Mouse (Mus musculus) olfactory bulb, adult 2 months (tissue): ENCODE measurements around the gene AL732309.1.

Experiments used
- CTCF ChIP-seq: fragments of 200-500 bp; IDR thresholded peaks from 2 replicates; pipeline ENCODE4 v1.5.1; 2012; ENCODE audit warnings: low read depth, mild to moderate bottlenecking, low read length, moderate library complexity; ENCODE audit not compliant: insufficient read depth
- POLR2A ChIP-seq: fragments of 200-500 bp; IDR thresholded peaks from 2 replicates; pipeline ENCODE4 v1.6.1; 2012; ENCODE audit warnings: mild to moderate bottlenecking, low read depth, low read length, moderate library complexity; ENCODE audit not compliant: insufficient read depth

DNA sequence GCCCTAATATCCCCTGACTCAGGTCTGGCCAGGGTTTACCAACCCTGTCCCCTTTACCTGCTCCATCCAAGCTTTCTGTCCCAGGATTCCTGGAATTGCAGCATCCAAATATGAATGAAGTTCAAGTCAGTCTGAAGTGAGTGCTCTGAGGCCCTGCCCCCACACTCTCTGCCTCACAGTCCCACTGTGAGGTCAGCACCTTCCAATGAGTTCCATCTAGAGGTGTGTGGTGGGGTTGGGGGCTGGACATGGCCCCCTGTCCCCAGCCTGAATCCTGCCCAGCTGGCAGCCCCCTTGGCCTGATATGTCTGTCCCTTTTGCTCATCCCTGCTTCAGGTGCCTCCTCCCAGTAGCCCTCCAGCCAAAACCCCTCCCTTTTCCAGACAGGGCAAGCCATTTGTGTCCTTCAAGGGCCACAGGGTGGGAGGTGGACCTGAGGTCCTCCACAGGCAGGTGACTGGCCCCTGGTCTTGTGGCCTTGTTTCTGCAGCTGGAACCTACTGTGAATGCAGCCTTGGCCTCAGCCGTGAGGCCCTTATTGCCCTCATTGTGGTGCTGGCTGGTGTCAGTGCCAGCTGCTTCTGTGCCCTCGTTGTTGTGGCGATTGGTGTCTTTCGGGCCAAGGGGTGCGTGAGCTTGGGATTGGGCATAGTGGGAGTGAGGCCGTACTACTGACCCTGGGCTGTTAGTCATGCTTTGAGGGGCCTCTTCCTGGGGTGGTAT lies 41.4 kb upstream of the AL732309.1 start, which contains the start of gene Tmem210:
- TF ChIP-seq CTCF = no peak
- TF ChIP-seq POLR2A = no peak
